Mouse (Mus musculus) skeletal muscle tissue, adult 2 months (tissue): ENCODE data around the gene Aoc1.
"Not testable (repeated sequence)": the region's sequence is repeated elsewhere in the genome, so short reads cannot be mapped to it uniquely, and the experiment has no call there.

Experiments
- DNase-seq: peaks from one replicate; pipeline ENCODE4 v3.0.0-alpha.2; 2012; ENCODE audit warnings: low read depth, low spot score

Aoc1 gene

GRCm38 (mm10) chr6:48860851-48861250, 11.8 kb upstream of the Aoc1 start:
- DNase-seq = no peak

- no peak for DNase-seq
Observed at GRCm38 (mm10) chr6:48861616-48862280, 10.9 kb upstream of the Aoc1 start.

GRCm38 (mm10) chr6:48862816-48863215, 9.9 kb upstream of the Aoc1 start:
- no peak for DNase-seq

- DNase-seq = no peak
Observed at GRCm38 (mm10) chr6:48863488-48863887, 9.2 kb upstream of the Aoc1 start.

- DNase-seq = no peak
Observed at GRCm38 (mm10) chr6:48864181-48864580, 8.5 kb upstream of the Aoc1 start.

GRCm38 (mm10) chr6:48864723-48865122, 8.0 kb upstream of the Aoc1 start:
- no peak for DNase-seq

GRCm38 (mm10) chr6:48865152-48865745, 7.4 kb upstream of the Aoc1 start:
- no peak for DNase-seq

GRCm38 (mm10) chr6:48866355-48866950, 6.2 kb upstream of the Aoc1 start:
- DNase-seq = not testable (repeated sequence)

- DNase-seq = no peak
Observed at GRCm38 (mm10) chr6:48867158-48867557, 5.5 kb upstream of the Aoc1 start.

GRCm38 (mm10) chr6:48869774-48870173, 2.9 kb upstream of the Aoc1 start:
- DNase-seq = no peak

- no peak for DNase-seq
Observed at GRCm38 (mm10) chr6:48874576-48874975, 1.9 kb downstream of the Aoc1 start.

GRCm38 (mm10) chr6:48875515-48875914, 2.8 kb downstream of the Aoc1 start:
- no peak for DNase-seq

- no peak for DNase-seq
Observed at GRCm38 (mm10) chr6:48876510-48877135, 3.9 kb downstream of the Aoc1 start.

GRCm38 (mm10) chr6:48894203-48894602, 21.5 kb downstream of the Aoc1 start:
- DNase-seq = no peak

- DNase-seq = no peak
Observed at GRCm38 (mm10) chr6:48894938-48895818, 22.5 kb downstream of the Aoc1 start.

- DNase-seq = no peak
Observed at GRCm38 (mm10) chr6:48895941-48896340, 23.2 kb downstream of the Aoc1 start.

GRCm38 (mm10) chr6:48896956-48897355, 24.3 kb downstream of the Aoc1 start:
- DNase-seq = no peak

GRCm38 (mm10) chr6:48901316-48901715, 28.6 kb downstream of the Aoc1 start:
- DNase-seq = not testable (repeated sequence)

- DNase-seq = no peak
Observed at GRCm38 (mm10) chr6:48902511-48903406, 30.1 kb downstream of the Aoc1 start.

GRCm38 (mm10) chr6:48903437-48903836, 30.7 kb downstream of the Aoc1 start:
- no peak for DNase-seq

- DNase-seq = no peak
Observed at GRCm38 (mm10) chr6:48905606-48906005, 32.9 kb downstream of the Aoc1 start.
